Mouse (Mus musculus): ENCODE results near the gene Olfr910. TPM values are rescaled to one million over a fixed set of nuclear protein-coding genes. Genes with fewer than 3 reads are reported as not detected.

The Olfr910 gene
- total RNA-seq (2018; cell fraction: chromatin; rRNA removed) = not detected
- not detected for total RNA-seq (2018; cell fraction: cytosol; rRNA removed)
- not detected for total RNA-seq (2018; cell fraction: nucleus; rRNA removed)
- not detected in 3 replicates for polyA plus RNA-seq (2018)

DNA sequence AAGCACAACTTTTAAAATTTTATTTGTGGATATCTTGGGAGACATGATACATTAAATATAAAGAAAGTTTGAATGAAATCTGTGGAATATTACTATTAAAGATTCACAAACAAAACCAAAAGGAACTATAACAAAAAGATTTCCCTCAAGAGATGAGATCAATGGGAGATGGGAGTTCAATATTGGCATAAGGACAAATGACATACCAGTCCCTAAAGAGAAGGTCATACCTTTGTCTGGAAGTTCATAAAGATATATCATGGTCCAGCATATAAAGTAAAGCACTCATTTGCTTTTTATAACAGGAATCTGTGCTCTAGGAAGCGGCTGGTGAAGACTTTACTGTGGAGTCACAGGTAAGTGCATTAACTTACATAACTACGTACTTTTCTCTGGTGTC, at the start of gene Olfr910:
TSS of gene Olfr910 (plus strand) at position 301 of the 400 bp plus-strand sequence.
- no peak within 1 kb of the TSS for H3K4me3 ChIP-seq (ENCODE audit: inconsistent target)
- H3K79me2 ChIP-seq (ENCODE audit: inconsistent target) = no peaks in the 10 kb centered on the region
- no peak within 1 kb of the TSS for H3K27ac ChIP-seq
- WGBS (ENCODE audit: missing documents) = 93% methylated on average over 2 of the region's 2 CpGs
- H3K36me3 ChIP-seq (ENCODE audit: inconsistent target) = no peaks in the 10 kb centered on the region

- Histone ChIP-seq H3K79me2 (ENCODE audit: inconsistent target) (no peaks in the 10 kb centered on the region), H3K27ac (no peak within 1 kb of the TSS), H3K36me3 (ENCODE audit: inconsistent target) (no peaks in the 10 kb centered on the region), H3K4me3 (ENCODE audit: inconsistent target) (no peak within 1 kb of the TSS)
- 85% methylated on average over 2 of the region's 2 CpGs for WGBS (ENCODE audit: missing documents)
Measured at GRCm38 (mm10) chr9:38495501-38495900, 42.1 kb upstream of the Olfr910 start, which contains the start of gene Olfr907. Gene Olfr907, plus strand, starts transcription at chr9:38495801.

- Histone ChIP-seq H3K79me2 (ENCODE audit: inconsistent target) (no peaks in the 10 kb centered on the region), H3K27ac (no peak overlapping the region), H3K36me3 (ENCODE audit: inconsistent target) (no peaks in the 10 kb centered on the region), H3K4me3 (ENCODE audit: inconsistent target) (no peak overlapping the region)
- WGBS (ENCODE audit: missing documents) = 61% methylated on average over 2 of the region's 2 CpGs
Measured at GRCm38 (mm10) chr9:38512353-38512752, 25.3 kb upstream of the Olfr910 start.

DNA sequence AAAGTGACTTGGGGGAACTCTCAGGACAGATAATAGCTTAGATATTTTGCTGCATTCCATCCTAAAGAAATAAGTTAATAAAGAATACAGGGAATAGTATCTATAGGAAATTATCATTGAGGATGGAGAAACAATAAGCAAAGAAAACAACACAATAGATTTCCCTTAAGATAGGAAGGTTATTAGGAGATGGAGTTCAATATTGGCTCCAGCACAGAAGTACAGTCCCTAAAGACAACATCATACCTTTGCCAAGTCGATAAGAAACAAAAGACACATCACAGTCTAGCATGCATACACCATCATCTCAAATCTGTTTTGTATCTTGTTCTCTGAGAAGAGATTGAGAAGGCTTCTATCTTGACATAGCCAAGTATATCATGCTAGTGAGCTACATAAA, 16.4 kb upstream of the Olfr910 start, which contains the start of gene Olfr911-ps1:
TSS of gene Olfr911-ps1 (plus strand) at position 301 of the 400 bp plus-strand sequence.
- Histone ChIP-seq H3K27ac (no peak within 1 kb of the TSS), H3K36me3 (ENCODE audit: inconsistent target) (no peaks in the 10 kb centered on the region), H3K79me2 (ENCODE audit: inconsistent target) (no peaks in the 10 kb centered on the region), H3K4me3 (ENCODE audit: inconsistent target) (no peak within 1 kb of the TSS)
- WGBS (ENCODE audit: missing documents) = 50% methylated on average over 1 of the region's 1 CpGs

GRCm38 (mm10) chr9:38579878-38580277, 42.2 kb downstream of the Olfr910 start, which contains the start of gene Olfr912:
Gene Olfr912, plus strand, starts transcription at chr9:38580178.
- H3K27ac ChIP-seq = no peak within 1 kb of the TSS
- 93% methylated on average over 1 of the region's 1 CpGs for WGBS (ENCODE audit: missing documents)
- no peaks in the 10 kb centered on the region for H3K36me3 ChIP-seq (ENCODE audit: inconsistent target)
- no peak within 1 kb of the TSS for H3K4me3 ChIP-seq (ENCODE audit: inconsistent target)
- H3K79me2 ChIP-seq (ENCODE audit: inconsistent target) = no peaks in the 10 kb centered on the region

Other genes with a start within 250 kb of the Olfr910 start
- not detected in 3 replicates for gene Olfr896-ps1, start 246.7 kb upstream of the Olfr910 start, polyA plus RNA-seq (2018)
- not detected in 3 replicates for gene Olfr25, start 208.8 kb upstream of the Olfr910 start, polyA plus RNA-seq (2018)
- gene Olfr898, start 189.4 kb upstream of the Olfr910 start, polyA plus RNA-seq (2018) = not detected in 3 replicates
- not detected in 3 replicates for gene Olfr250, start 171.0 kb upstream of the Olfr910 start, polyA plus RNA-seq (2018)
- gene Olfr251, start 160.8 kb upstream of the Olfr910 start, polyA plus RNA-seq (2018) = not detected in 3 replicates
- not detected in 3 replicates for gene Olfr147, start 136.2 kb upstream of the Olfr910 start, polyA plus RNA-seq (2018)
- not detected in 3 replicates for gene Olfr901, start 108.4 kb upstream of the Olfr910 start, polyA plus RNA-seq (2018)
- not detected in 3 replicates for gene Olfr902, start 90.2 kb upstream of the Olfr910 start, polyA plus RNA-seq (2018)
- not detected in 3 replicates for gene Olfr904, start 74.7 kb upstream of the Olfr910 start, polyA plus RNA-seq (2018)
- not detected in 3 replicates for gene Olfr905, start 66.7 kb upstream of the Olfr910 start, polyA plus RNA-seq (2018)
- gene Olfr906, start 50.8 kb upstream of the Olfr910 start, polyA plus RNA-seq (2018) = not detected in 3 replicates
- gene Olfr907, start 42.0 kb upstream of the Olfr910 start, polyA plus RNA-seq (2018) = not detected in 3 replicates
- gene Olfr911-ps1, start 16.3 kb upstream of the Olfr910 start, polyA plus RNA-seq (2018) = not detected in 3 replicates
- not detected in 3 replicates for gene Olfr912, start 42.3 kb downstream of the Olfr910 start, polyA plus RNA-seq (2018)
- not detected in 3 replicates for gene Olfr913, start 54.9 kb downstream of the Olfr910 start, polyA plus RNA-seq (2018)
- gene Olfr914, start 67.3 kb downstream of the Olfr910 start, polyA plus RNA-seq (2018) = not detected in 3 replicates
- gene Olfr916, start 122.0 kb downstream of the Olfr910 start, polyA plus RNA-seq (2018) = not detected in 3 replicates
- not detected in 3 replicates for gene Olfr917, start 128.0 kb downstream of the Olfr910 start, polyA plus RNA-seq (2018)
- not detected in 3 replicates for gene Olfr918, start 136.8 kb downstream of the Olfr910 start, polyA plus RNA-seq (2018)
- gene Olfr919, start 165.8 kb downstream of the Olfr910 start, polyA plus RNA-seq (2018) = not detected in 3 replicates
- gene Vwa5a, start 180.4 kb downstream of the Olfr910 start, polyA plus RNA-seq (2018) = 114 to 137 TPM (median 132 TPM) in 3 replicates
- gene Olfr920, start 214.4 kb downstream of the Olfr910 start, polyA plus RNA-seq (2018) = 0.06 to 0.48 TPM (median 0.29 TPM) in 3 replicates
- not detected in 3 replicates for gene Olfr921, start 235.2 kb downstream of the Olfr910 start, polyA plus RNA-seq (2018)